ENCODE assay signal across 33 mouse cellular contexts in genomic region chr6:113712718-113713117, GRCm38 (mm10). TPM values are rescaled to one million over a fixed set of nuclear protein-coding genes. Genes with fewer than 3 reads are reported as not detected.
"Had no signal": no experiment of that assay in that cellular context is flagged by ENCODE, and none has a peak within 500 bp of the region (broad histone marks: within the 10 kb centered on the region; RNA-seq: fewer than 3 reads in every experiment).

No protein-coding gene starts in this region.

- ATAC-seq: hindbrain, embryonic 16.5 days; inflammation-experienced regulatory T-cells, adult 6 months; liver, embryonic 12.5 days had no signal

- H3K9ac ChIP-seq: heart, embryonic 13.5 days; heart, embryonic 15.5 days; hindbrain, embryonic 12.5 days; hindbrain, embryonic 14.5 days; kidney, embryonic 15.5 days; limb, embryonic 13.5 days; limb, embryonic 15.5 days; liver, embryonic 12.5 days; liver, embryonic 14.5 days had no signal

- H3K27me3 ChIP-seq: heart, embryonic 13.5 days; heart, embryonic 15.5 days; hindbrain, embryonic 12.5 days; kidney, embryonic 15.5 days; limb, embryonic 13.5 days; limb, embryonic 15.5 days; liver, embryonic 12.5 days had no signal

- H3K4me3 ChIP-seq: heart, adult 2 months; heart, embryonic 13.5 days; heart, embryonic 15.5 days; hindbrain, embryonic 12.5 days; kidney, embryonic 15.5 days; layer of hippocampus, adult 2 months; left cerebral cortex, adult 2 months; limb, embryonic 13.5 days; limb, embryonic 15.5 days; liver, embryonic 12.5 days had no signal

- H3K4me1 ChIP-seq: heart, embryonic 13.5 days; heart, embryonic 15.5 days; hindbrain, embryonic 12.5 days; kidney, embryonic 15.5 days; limb, embryonic 13.5 days; limb, embryonic 15.5 days; liver, embryonic 12.5 days had no signal

- H3K27ac ChIP-seq: heart, adult 2 months; heart, embryonic 13.5 days; heart, embryonic 15.5 days; hindbrain, embryonic 12.5 days; hindbrain, embryonic 14.5 days; kidney, embryonic 15.5 days; kidney, postnatal 0 days; layer of hippocampus, adult 2 months; left cerebral cortex, adult 2 months; limb, embryonic 13.5 days; limb, embryonic 15.5 days; liver, embryonic 12.5 days; liver, embryonic 14.5 days had no signal

- DNase-seq: gastrocnemius, postnatal 14 days; gastrocnemius, postnatal 36 days; heart, adult 11 months; heart, adult 2 months; heart, postnatal 14 days; heart, postnatal 36 days; kidney, adult 11 months; kidney, adult 2 months; kidney, adult 9 months; kidney, postnatal 14 days; kidney, postnatal 36 days had no signal

- H3K4me2 ChIP-seq: heart, embryonic 11.5 days; heart, embryonic 13.5 days; heart, embryonic 15.5 days; hindbrain, embryonic 12.5 days; hindbrain, embryonic 14.5 days; kidney, embryonic 15.5 days; limb, embryonic 13.5 days; limb, embryonic 15.5 days; liver, embryonic 12.5 days had no signal

- H3K9me3 ChIP-seq: heart, embryonic 13.5 days; heart, embryonic 15.5 days; hindbrain, embryonic 12.5 days; kidney, embryonic 15.5 days; limb, embryonic 13.5 days; limb, embryonic 15.5 days; liver, embryonic 12.5 days had no signal

RNA-seq across cellular contexts. Expression of gene Ghrl, which starts 7.0 kb away (rescaled TPM):
- total RNA-seq: gastrocnemius, adult 8-10 months; gastrocnemius, postnatal 36 days; heart, adult 2 months; heart, postnatal 36 days; hematopoietic stem cell, adult 5-6 weeks; layer of hippocampus, adult 2 months; left cerebral cortex, postnatal 14 days; left cerebral cortex, postnatal 36 days; liver, adult 2 months had no signal
- polyA plus RNA-seq: gonadal fat pad, adult 2 months; heart, embryonic 13.5 days; heart, postnatal 0 days; kidney, postnatal 0 days; liver, adult 2 months; liver, embryonic 12.5 days had no signal
